Mouse (Mus musculus): ENCODE measurements at regions not wholly inside any gene's neighbourhood (a gene's known extent, or its start where the extent isn't known, plus 50 kb on each side); places are given as distances from the start of the nearest gene placed in this dataset.

GRCm38 (mm10) chr9:61070861-61071260 is 276.5 kb downstream of the Uaca start:
- H3K9ac ChIP-seq: no peak overlapping the region
- 19% methylated on average over 9 of the region's 9 CpGs for WGBS
- no peak for ATAC-seq (ENCODE audit: insufficient number of reproducible peaks, insufficient read depth, low FRiP score, low TSS enrichment, low read depth)
- H3K27ac ChIP-seq: no peak overlapping the region
- H3K4me2 ChIP-seq: no peak overlapping the region
- no peaks in the 10 kb centered on the region for H3K9me3 ChIP-seq
- H3K4me1 ChIP-seq: peaks cover 19% of the 10 kb centered on the region
- H3K4me3 ChIP-seq: no peak overlapping the region
- no peaks in the 10 kb centered on the region for H3K36me3 ChIP-seq
- peaks cover 55% of the 10 kb centered on the region for H3K27me3 ChIP-seq

GRCm38 (mm10) chr9:61073482-61073881 is 279.1 kb downstream of the Uaca start:
- H3K9me3 ChIP-seq: no peaks in the 10 kb centered on the region
- no peaks in the 10 kb centered on the region for H3K36me3 ChIP-seq
- H3K27me3 ChIP-seq: peaks cover 57% of the 10 kb centered on the region
- no peak overlapping the region for H3K4me3 ChIP-seq
- H3K27ac ChIP-seq: no peak overlapping the region
- H3K4me2 ChIP-seq: no peak overlapping the region
- peaks cover 19% of the 10 kb centered on the region for H3K4me1 ChIP-seq
- no peak for ATAC-seq (ENCODE audit: insufficient number of reproducible peaks, insufficient read depth, low FRiP score, low TSS enrichment, low read depth)
- H3K9ac ChIP-seq: no peak overlapping the region
- WGBS: 23% methylated on average over 4 of the region's 4 CpGs

GRCm38 (mm10) chr9:61075071-61075470 is 280.7 kb downstream of the Uaca start:
- 70% methylated on average over 4 of the region's 4 CpGs for WGBS
- Histone ChIP-seq H3K27me3 (peaks cover 45% of the 10 kb centered on the region), H3K9ac (no peak overlapping the region)

GRCm38 (mm10) chr9:61077181-61077580 is 282.8 kb downstream of the Uaca start:
- peaks cover 43% of the 10 kb centered on the region for H3K27me3 ChIP-seq
- H3K9ac ChIP-seq: no peak overlapping the region
- H3K4me2 ChIP-seq: no peak overlapping the region
- no peak overlapping the region for H3K27ac ChIP-seq
- WGBS: 54% methylated on average over 2 of the region's 2 CpGs
- no peak for ATAC-seq (ENCODE audit: insufficient number of reproducible peaks, insufficient read depth, low FRiP score, low TSS enrichment, low read depth)
- H3K36me3 ChIP-seq: no peaks in the 10 kb centered on the region
- H3K9me3 ChIP-seq: no peaks in the 10 kb centered on the region
- 0 out of 2 replicates have a peak, but pooled peaks cover 3% of the 10 kb centered on the region for H3K4me1 ChIP-seq
- no peak overlapping the region for H3K4me3 ChIP-seq

More at GRCm38 (mm10) chr9:61075071-61075470, 280.7 kb downstream of the Uaca start:
- H3K27ac ChIP-seq: no peak overlapping the region
- ATAC-seq (ENCODE audit: insufficient number of reproducible peaks, insufficient read depth, low FRiP score, low TSS enrichment, low read depth): no peak
- no peak overlapping the region for H3K4me2 ChIP-seq
- no peaks in the 10 kb centered on the region for H3K9me3 ChIP-seq
- H3K4me3 ChIP-seq: no peak overlapping the region
- peaks cover 12% of the 10 kb centered on the region for H3K4me1 ChIP-seq
- H3K36me3 ChIP-seq: no peaks in the 10 kb centered on the region

- 74% methylated on average over 4 of the region's 4 CpGs for WGBS
- Histone ChIP-seq H3K9me3 (no peaks in the 10 kb centered on the region), H3K4me3 (no peak overlapping the region), H3K4me1 (0 out of 2 replicates have a peak, but pooled peaks cover 3% of the 10 kb centered on the region), H3K36me3 (no peaks in the 10 kb centered on the region), H3K4me2 (no peak overlapping the region), H3K9ac (no peak overlapping the region), H3K27me3 (peaks cover 46% of the 10 kb centered on the region), H3K27ac (no peak overlapping the region)
- ATAC-seq (ENCODE audit: insufficient number of reproducible peaks, insufficient read depth, low FRiP score, low TSS enrichment, low read depth): no peak
Observed at GRCm38 (mm10) chr9:61077807-61078206, 283.5 kb downstream of the Uaca start.

- WGBS: 73% methylated on average over 16 of the region's 16 CpGs
- Histone ChIP-seq H3K4me1 (no peaks in the 10 kb centered on the region), H3K36me3 (no peaks in the 10 kb centered on the region), H3K9me3 (no peaks in the 10 kb centered on the region), H3K27ac (no peak overlapping the region), H3K4me3 (no peak overlapping the region), H3K9ac (no peak overlapping the region), H3K4me2 (no peak overlapping the region), H3K27me3 (peaks cover 38% of the 10 kb centered on the region)
- ATAC-seq (ENCODE audit: insufficient number of reproducible peaks, insufficient read depth, low FRiP score, low TSS enrichment, low read depth): no peak
Observed at GRCm38 (mm10) chr9:61081474-61082021, 287.2 kb downstream of the Uaca start.

- Histone ChIP-seq H3K36me3 (no peaks in the 10 kb centered on the region), H3K4me1 (no peaks in the 10 kb centered on the region), H3K9me3 (no peaks in the 10 kb centered on the region), H3K27me3 (peaks cover 37% of the 10 kb centered on the region), H3K4me2 (no peak overlapping the region), H3K27ac (no peak overlapping the region), H3K9ac (no peak overlapping the region), H3K4me3 (no peak overlapping the region)
- ATAC-seq (ENCODE audit: insufficient number of reproducible peaks, insufficient read depth, low FRiP score, low TSS enrichment, low read depth): no peak
- WGBS: 68% methylated on average over 13 of the region's 13 CpGs
Observed at GRCm38 (mm10) chr9:61084655-61085230, 287.4 kb upstream of the Tle3 start.

- no peak for ATAC-seq (ENCODE audit: insufficient number of reproducible peaks, insufficient read depth, low FRiP score, low TSS enrichment, low read depth)
- peaks cover 29% of the 10 kb centered on the region for H3K27me3 ChIP-seq
- H3K9ac ChIP-seq: no peak overlapping the region
- no peaks in the 10 kb centered on the region for H3K36me3 ChIP-seq
- no peak overlapping the region for H3K4me3 ChIP-seq
- H3K27ac ChIP-seq: no peak overlapping the region
- H3K4me1 ChIP-seq: no peaks in the 10 kb centered on the region
- H3K4me2 ChIP-seq: no peak overlapping the region
- H3K9me3 ChIP-seq: no peaks in the 10 kb centered on the region
- WGBS: 89% methylated on average over 3 of the region's 3 CpGs
Observed at GRCm38 (mm10) chr9:61087035-61087434, 285.1 kb upstream of the Tle3 start.

GRCm38 (mm10) chr9:61089066-61089686 is 283.0 kb upstream of the Tle3 start:
- Histone ChIP-seq H3K9ac (no peak overlapping the region), H3K4me1 (no peaks in the 10 kb centered on the region), H3K4me2 (no peak overlapping the region), H3K4me3 (no peak overlapping the region), H3K9me3 (no peaks in the 10 kb centered on the region), H3K27me3 (peaks cover 13% of the 10 kb centered on the region), H3K27ac (no peak overlapping the region), H3K36me3 (no peaks in the 10 kb centered on the region)
- WGBS: 89% methylated on average over 2 of the region's 2 CpGs
- ATAC-seq (ENCODE audit: insufficient number of reproducible peaks, insufficient read depth, low FRiP score, low TSS enrichment, low read depth): no peak

- no peak for ATAC-seq (ENCODE audit: insufficient number of reproducible peaks, insufficient read depth, low FRiP score, low TSS enrichment, low read depth)
- Histone ChIP-seq H3K36me3 (no peaks in the 10 kb centered on the region), H3K27me3 (peaks cover 8% of the 10 kb centered on the region; the same call in 1 of the 2 replicates), H3K27ac (no peak overlapping the region), H3K9ac (no peak overlapping the region), H3K9me3 (no peaks in the 10 kb centered on the region), H3K4me2 (no peak overlapping the region), H3K4me3 (no peak overlapping the region), H3K4me1 (no peaks in the 10 kb centered on the region)
- 90% methylated on average over 2 of the region's 2 CpGs for WGBS
Observed at GRCm38 (mm10) chr9:61091036-61091435, 281.1 kb upstream of the Tle3 start.

GRCm38 (mm10) chr9:61092834-61093479 is 279.2 kb upstream of the Tle3 start:
- H3K27me3 ChIP-seq: peaks cover 2% of the 10 kb centered on the region; the same call in 1 of the 2 replicates
- H3K4me2 ChIP-seq: no peak overlapping the region
- no peaks in the 10 kb centered on the region for H3K9me3 ChIP-seq
- H3K27ac ChIP-seq: no peak overlapping the region
- no peak for ATAC-seq (ENCODE audit: insufficient number of reproducible peaks, insufficient read depth, low FRiP score, low TSS enrichment, low read depth)
- no peaks in the 10 kb centered on the region for H3K4me1 ChIP-seq
- 82% methylated on average over 13 of the region's 13 CpGs for WGBS
- no peak overlapping the region for H3K9ac ChIP-seq
- no peak overlapping the region for H3K4me3 ChIP-seq
- no peaks in the 10 kb centered on the region for H3K36me3 ChIP-seq

All from embryonic facial prominence, embryonic 13.5 days (tissue).